Mouse (Mus musculus) stomach, postnatal 0 days (tissue): ENCODE measurements around the gene Catip.

Experiments
- CTCF ChIP-seq: IDR thresholded peaks from 2 replicates; pipeline ENCODE4 v1.5.1; 2016; ENCODE audit warnings: antibody characterized with exemption, low read depth, mild to moderate bottlenecking, moderate library complexity
- EP300 ChIP-seq: optimal IDR thresholded peaks from 2 replicates; pipeline ENCODE3; 2016; ENCODE audit warnings: antibody characterized with exemption

GRCm38 (mm10) chr1:74341898-74342297, 20.0 kb upstream of the Catip start:
- TF ChIP-seq CTCF (no peak), EP300 (no peak)
